Mouse (Mus musculus): ENCODE results near the gene Vsig8. TPM values are rescaled to one million over a fixed set of nuclear protein-coding genes. Genes with fewer than 3 reads are reported as not detected.

Vsig8 gene
- polyA plus RNA-seq (2012; rRNA removed) = 1.8 and 1.9 TPM in 2 replicates

- no peak for TF ChIP-seq CTCF (IDR thresholded peaks at IDR 0.05; ENCODE audit: borderline replicate concordance, control insufficient read depth, extremely low read depth, insufficient read depth, low read length, poor library complexity)
- no peak for TF ChIP-seq POLR2A (IDR thresholded peaks at IDR 0.05; ENCODE audit: control insufficient read depth, extremely low read depth, insufficient read depth, low read length, poor library complexity)
- no peaks in the 10 kb centered on the region for H3K36me3 ChIP-seq (ENCODE audit: control insufficient read depth, insufficient read depth, low read length)
- WGBS = 79% methylated on average over 11 of the region's 11 CpGs
- peaks cover 5% of the 10 kb centered on the region for H3K4me1 ChIP-seq (replicated peaks; ENCODE audit: control insufficient read depth, insufficient read depth, low read length)
- no peak for DNase-seq
- no peak within 1 kb of the TSS for H3K27ac ChIP-seq (ENCODE audit: control insufficient read depth, insufficient read depth, low read length)
- no peaks in the 10 kb centered on the region; the same call in 1 of the 2 replicates for H3K27me3 ChIP-seq (ENCODE audit: control insufficient read depth, insufficient read depth, low read length)
- H3K4me3 ChIP-seq (ENCODE audit: control insufficient read depth, insufficient read depth, low read length) = no peak within 1 kb of the TSS
Measured at GRCm38 (mm10) chr1:172555638-172556037, at the start of gene Vsig8. TSS of gene Vsig8 (plus strand) at chr1:172555938.

- H3K27me3 ChIP-seq (ENCODE audit: control insufficient read depth, insufficient read depth, low read length) = no peaks in the 10 kb centered on the region
- H3K36me3 ChIP-seq (ENCODE audit: control insufficient read depth, insufficient read depth, low read length) = peaks cover 7% of the 10 kb centered on the region
- WGBS = 55% methylated on average over 5 of the region's 5 CpGs
- no peak overlapping the region for H3K4me3 ChIP-seq (ENCODE audit: control insufficient read depth, insufficient read depth, low read length)
- DNase-seq = no peak
- TF ChIP-seq CTCF (IDR thresholded peaks at IDR 0.05; ENCODE audit: borderline replicate concordance, control insufficient read depth, extremely low read depth, insufficient read depth, low read length, poor library complexity) = no peak
- no peak for TF ChIP-seq POLR2A (IDR thresholded peaks at IDR 0.05; ENCODE audit: control insufficient read depth, extremely low read depth, insufficient read depth, low read length, poor library complexity)
- H3K4me1 ChIP-seq (replicated peaks; ENCODE audit: control insufficient read depth, insufficient read depth, low read length) = peaks cover 17% of the 10 kb centered on the region
- no peak overlapping the region for H3K27ac ChIP-seq (ENCODE audit: control insufficient read depth, insufficient read depth, low read length)
Measured at GRCm38 (mm10) chr1:172507001-172507400, 48.7 kb upstream of the Vsig8 start.

- no peak for DNase-seq
- H3K27me3 ChIP-seq (ENCODE audit: control insufficient read depth, insufficient read depth, low read length) = no peaks in the 10 kb centered on the region
- H3K4me3 ChIP-seq (ENCODE audit: control insufficient read depth, insufficient read depth, low read length) = no peak overlapping the region
- TF ChIP-seq POLR2A (IDR thresholded peaks at IDR 0.05; ENCODE audit: control insufficient read depth, extremely low read depth, insufficient read depth, low read length, poor library complexity) = no peak
- peaks cover 7% of the 10 kb centered on the region for H3K36me3 ChIP-seq (ENCODE audit: control insufficient read depth, insufficient read depth, low read length)
- no peak overlapping the region for H3K27ac ChIP-seq (ENCODE audit: control insufficient read depth, insufficient read depth, low read length)
- WGBS = 93% methylated on average over 3 of the region's 3 CpGs
- peaks cover 14% of the 10 kb centered on the region for H3K4me1 ChIP-seq (replicated peaks; ENCODE audit: control insufficient read depth, insufficient read depth, low read length)
Measured at GRCm38 (mm10) chr1:172507701-172508100, 48.0 kb upstream of the Vsig8 start.

- TF ChIP-seq POLR2A (IDR thresholded peaks at IDR 0.05; ENCODE audit: control insufficient read depth, extremely low read depth, insufficient read depth, low read length, poor library complexity) (no peak), CTCF (IDR thresholded peaks at IDR 0.05; ENCODE audit: borderline replicate concordance, control insufficient read depth, extremely low read depth, insufficient read depth, low read length, poor library complexity) (no peak)
- Histone ChIP-seq H3K4me1 (replicated peaks; ENCODE audit: control insufficient read depth, insufficient read depth, low read length) (peaks cover 13% of the 10 kb centered on the region), H3K36me3 (ENCODE audit: control insufficient read depth, insufficient read depth, low read length) (peaks cover 7% of the 10 kb centered on the region), H3K27me3 (ENCODE audit: control insufficient read depth, insufficient read depth, low read length) (no peaks in the 10 kb centered on the region), H3K4me3 (ENCODE audit: control insufficient read depth, insufficient read depth, low read length) (no peak overlapping the region), H3K27ac (ENCODE audit: control insufficient read depth, insufficient read depth, low read length) (no peak overlapping the region)
- DNase-seq = no peak
- 89% methylated on average over 2 of the region's 2 CpGs for WGBS
Measured at GRCm38 (mm10) chr1:172508172-172508571, 47.6 kb upstream of the Vsig8 start.

DNA sequence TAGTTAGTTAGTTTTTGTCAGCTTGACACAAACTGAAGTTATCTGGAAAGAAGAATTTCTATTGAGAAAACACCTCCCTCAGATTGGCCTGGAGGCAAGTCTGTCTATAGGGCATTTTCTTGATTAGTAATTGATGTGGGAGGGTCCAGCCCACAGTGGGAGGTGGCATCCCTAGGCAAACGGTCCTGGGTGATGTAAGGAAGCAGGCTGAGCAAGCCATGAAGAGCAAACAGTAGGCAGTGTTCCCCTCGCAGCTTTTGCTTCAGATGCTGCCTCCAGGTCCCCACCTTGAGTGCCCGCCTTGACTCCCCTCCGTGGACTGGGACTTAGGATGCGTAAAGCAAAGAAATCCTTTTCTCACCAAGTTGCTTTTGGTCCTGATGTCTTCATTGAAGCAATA is 46.5 kb upstream of the Vsig8 start:
- no peak for DNase-seq
- TF ChIP-seq CTCF (IDR thresholded peaks at IDR 0.05; ENCODE audit: borderline replicate concordance, control insufficient read depth, extremely low read depth, insufficient read depth, low read length, poor library complexity) (no peak), POLR2A (IDR thresholded peaks at IDR 0.05; ENCODE audit: control insufficient read depth, extremely low read depth, insufficient read depth, low read length, poor library complexity) (no peak)
- H3K27ac ChIP-seq (ENCODE audit: control insufficient read depth, insufficient read depth, low read length) = no peak overlapping the region
- peaks cover 22% of the 10 kb centered on the region for H3K4me1 ChIP-seq (replicated peaks; ENCODE audit: control insufficient read depth, insufficient read depth, low read length)
- WGBS = 93% methylated on average over 5 of the region's 5 CpGs
- H3K27me3 ChIP-seq (ENCODE audit: control insufficient read depth, insufficient read depth, low read length) = no peaks in the 10 kb centered on the region
- no peak overlapping the region for H3K4me3 ChIP-seq (ENCODE audit: control insufficient read depth, insufficient read depth, low read length)
- peaks cover 7% of the 10 kb centered on the region for H3K36me3 ChIP-seq (ENCODE audit: control insufficient read depth, insufficient read depth, low read length)

- WGBS = 69% methylated on average over 8 of the region's 8 CpGs
- H3K4me1 ChIP-seq (replicated peaks; ENCODE audit: control insufficient read depth, insufficient read depth, low read length) = peaks cover 27% of the 10 kb centered on the region
- no peak overlapping the region for H3K27ac ChIP-seq (ENCODE audit: control insufficient read depth, insufficient read depth, low read length)
Measured at GRCm38 (mm10) chr1:172509983-172510382, 45.8 kb upstream of the Vsig8 start.

GRCm38 (mm10) chr1:172510421-172510972 is 45.2 kb upstream of the Vsig8 start:
- H3K27me3 ChIP-seq (ENCODE audit: control insufficient read depth, insufficient read depth, low read length) = no peaks in the 10 kb centered on the region
- no peak for DNase-seq
- peaks cover 30% of the 10 kb centered on the region for H3K4me1 ChIP-seq (replicated peaks; ENCODE audit: control insufficient read depth, insufficient read depth, low read length)
- WGBS = 68% methylated on average over 13 of the region's 13 CpGs
- TF ChIP-seq CTCF (IDR thresholded peaks at IDR 0.05; ENCODE audit: borderline replicate concordance, control insufficient read depth, extremely low read depth, insufficient read depth, low read length, poor library complexity) (no peak), POLR2A (IDR thresholded peaks at IDR 0.05; ENCODE audit: control insufficient read depth, extremely low read depth, insufficient read depth, low read length, poor library complexity) (no peak)
- H3K27ac ChIP-seq (ENCODE audit: control insufficient read depth, insufficient read depth, low read length) = no peak overlapping the region
- H3K36me3 ChIP-seq (ENCODE audit: control insufficient read depth, insufficient read depth, low read length) = peaks cover 6% of the 10 kb centered on the region
- H3K4me3 ChIP-seq (ENCODE audit: control insufficient read depth, insufficient read depth, low read length) = no peak overlapping the region

More at GRCm38 (mm10) chr1:172509983-172510382, 45.8 kb upstream of the Vsig8 start:
- no peak for DNase-seq
- Histone ChIP-seq H3K4me3 (ENCODE audit: control insufficient read depth, insufficient read depth, low read length) (no peak overlapping the region), H3K27me3 (ENCODE audit: control insufficient read depth, insufficient read depth, low read length) (no peaks in the 10 kb centered on the region), H3K36me3 (ENCODE audit: control insufficient read depth, insufficient read depth, low read length) (peaks cover 7% of the 10 kb centered on the region)
- no peak for TF ChIP-seq CTCF (IDR thresholded peaks at IDR 0.05; ENCODE audit: borderline replicate concordance, control insufficient read depth, extremely low read depth, insufficient read depth, low read length, poor library complexity)
- TF ChIP-seq POLR2A (IDR thresholded peaks at IDR 0.05; ENCODE audit: control insufficient read depth, extremely low read depth, insufficient read depth, low read length, poor library complexity) = no peak
